ENCODE assay signal across 17 mouse cellular contexts in the genomic region with DNA sequence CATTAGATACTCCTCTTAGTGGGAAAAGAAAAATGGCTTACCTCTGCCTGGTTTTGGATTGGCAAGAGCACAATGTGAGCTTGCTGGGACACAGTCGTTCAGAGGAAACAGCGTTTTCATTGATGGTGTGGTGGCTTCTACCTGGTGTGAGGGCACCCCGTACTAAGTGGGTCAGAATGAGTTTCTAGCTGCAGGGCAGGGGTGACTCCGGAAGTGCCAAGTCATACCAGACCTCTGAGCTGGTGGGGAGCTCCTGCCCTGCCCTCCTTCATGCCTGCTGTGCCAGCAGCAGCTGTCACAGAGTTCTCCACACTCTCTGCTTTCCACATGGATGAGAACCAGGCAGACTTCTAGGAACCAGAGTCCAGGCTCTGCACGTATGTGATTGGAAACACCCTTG.
DNase-seq lines count a peak whose midpoint lies in the region; ATAC-seq and TF ChIP-seq lines count a peak whose summit lies in the region.
"Had no signal": no experiment of that assay in that cellular context is flagged by ENCODE, and none has a peak within 500 bp of the region (broad histone marks: within the 10 kb centered on the region; RNA-seq: fewer than 3 reads in every experiment).

No protein-coding gene starts in this region.

- no peak overlapping the region for H3K4me3 ChIP-seq in gastrocnemius, adult 2 months
- H3K4me3 ChIP-seq: heart, embryonic 15.5 days; hindbrain, embryonic 12.5 days; limb, embryonic 15.5 days had no signal

- no peak for TF ChIP-seq CTCF in gastrocnemius, adult 2 months (IDR thresholded peaks at IDR 0.05)

- intact Hi-C loops in gastrocnemius, adult 2 months (cut with DNase I): no loop called here

- ATAC-seq in inflammation-experienced regulatory T-cells, adult 6 months: peak; percentile 43
- ATAC-seq: liver, postnatal 0 days had no signal

- peak; percentile 31 for DNase-seq in gastrocnemius, adult 2 months
- DNase-seq in gastrocnemius, adult 18-20 months (ENCODE audit: low spot score): no peak
- peak; percentile 3 for DNase-seq in layer of hippocampus, adult 9-11 months
- DNase-seq in layer of hippocampus, postnatal 36 days: no peak
- DNase-seq in adrenal gland, postnatal 4 days (ENCODE audit: low spot score in 2 of 2): no peak
- DNase-seq in lung, adult 18-20 months: no peak
- DNase-seq in adrenal gland, adult 8-10 months: no peak
- DNase-seq: cerebellum, adult 11 months; cerebellum, postnatal 36 days; liver, postnatal 0 days; lung, postnatal 4 days; midbrain, embryonic 14.5 days; thymus, postnatal 36 days had no signal

- no peak overlapping the region for H3K27ac ChIP-seq in gastrocnemius, adult 2 months
- H3K27ac ChIP-seq: heart, embryonic 15.5 days; hindbrain, embryonic 12.5 days; limb, embryonic 15.5 days had no signal

Comparison
In these comparisons a context has a peak if more than half of its experiments do, and no peak if none do; other contexts are left out.
1. DNase-seq: peak in gastrocnemius, adult 2 months (single experiment) and layer of hippocampus, adult 9-11 months (single experiment); none in gastrocnemius, adult 18-20 months (single experiment), layer of hippocampus, postnatal 36 days (0 of 2), adrenal gland, postnatal 4 days (0 of 2), lung, adult 18-20 months (0 of 2) and adrenal gland, adult 8-10 months (single experiment).